Mouse (Mus musculus) natural killer cell, adult 2 months (primary cell): ENCODE measurements around the gene Kmt2c.
A peak's percentile ranks its signal among the peaks of the same experiment; 100 is the strongest.
"Not testable (repeated sequence)": the region's sequence is repeated elsewhere in the genome, so short reads cannot be mapped to it uniquely, and the experiment has no call there.

ENCODE experiments used
- DNase-seq, 2 experiments: peaks; one replicate each; pipeline ENCODE4 v3.0.0; 2022; ENCODE audit warnings: low spot score in 2 of 2

Kmt2c gene

DNA sequence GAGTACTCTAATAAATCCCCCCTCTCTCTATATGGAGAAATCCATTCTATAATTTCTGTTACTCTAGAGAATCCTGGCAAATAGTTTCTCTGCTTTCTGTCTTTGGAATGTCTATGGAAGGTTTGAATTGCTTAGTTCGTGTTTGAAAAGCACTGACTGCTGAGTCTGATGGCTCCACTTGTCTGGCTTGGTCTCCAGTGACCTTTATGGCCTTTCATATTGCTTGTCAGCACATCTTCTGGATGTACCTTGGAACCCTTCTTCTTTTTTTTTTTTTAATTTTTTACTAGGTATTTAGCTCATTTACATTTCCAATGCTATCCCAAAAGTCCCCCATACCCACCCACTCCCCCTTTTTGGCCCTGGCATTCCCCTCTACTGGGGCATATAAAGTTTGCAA, 274.2 kb downstream of the Kmt2c start:
- DNase-seq, result not testable (repeated sequence)

DNA sequence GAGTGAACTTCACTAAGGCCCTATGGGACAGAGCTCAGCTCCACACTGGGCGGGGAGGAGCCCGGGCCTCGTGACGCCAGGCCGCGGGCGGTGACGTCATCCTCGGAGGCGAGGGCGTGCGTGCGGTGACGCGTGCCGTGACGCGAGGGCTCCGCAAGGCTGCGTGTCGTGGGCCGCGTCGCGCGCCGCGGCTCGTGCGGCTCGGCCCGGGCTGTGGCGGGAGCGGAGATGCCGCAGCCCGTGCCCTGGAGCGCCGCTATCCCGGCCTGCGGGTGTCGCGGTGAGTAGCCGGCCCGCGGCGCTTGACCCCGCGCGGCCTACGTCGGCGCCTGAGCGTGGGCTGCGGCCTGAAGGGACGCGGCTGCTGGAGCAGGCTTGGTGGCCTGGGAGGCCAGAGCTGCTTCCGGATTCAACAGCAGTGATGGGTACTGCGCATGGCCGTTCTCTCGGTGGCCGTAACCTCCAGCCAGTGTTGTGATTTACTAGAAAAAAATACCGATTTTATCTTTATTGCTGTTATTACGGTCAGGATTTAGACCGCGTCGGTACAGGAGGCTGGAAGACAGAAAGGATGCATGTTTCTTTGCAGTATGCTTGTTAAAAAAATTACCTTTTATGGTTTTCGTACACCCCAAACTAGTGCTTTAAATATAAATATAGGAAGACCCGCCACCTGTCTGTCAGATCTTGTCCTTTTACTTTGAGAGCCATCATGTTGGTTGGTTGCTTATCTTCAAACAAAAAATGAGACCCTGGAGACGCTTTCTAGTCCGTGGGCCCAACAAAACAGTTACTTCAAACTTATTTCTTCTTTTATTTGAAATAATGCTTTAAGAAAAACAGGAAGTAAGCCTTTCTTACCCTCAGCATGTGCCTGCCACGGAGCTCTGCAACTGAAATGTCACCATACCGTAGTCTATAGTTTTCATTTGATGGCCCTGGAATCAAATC, 275.6 kb downstream of the Kmt2c start, which contains the start of gene E130116L18Rik:
Gene E130116L18Rik, minus strand, starts transcription at position 402 of the 951 bp plus-strand sequence.
- peak; percentile 92 to 94 for DNase-seq
